Mouse (Mus musculus) c-Kit-positive CD71-positive TER-119-negative erythroid progenitor cells, embryonic 14.5 days (primary cell): ENCODE measurements around the gene Cntrl.
A peak's percentile ranks its signal among the peaks of the same experiment; 100 is the strongest.

Experiments
- DNase-seq: peaks from one replicate; pipeline ENCODE4 v3.0.0-alpha.2; 2013; ENCODE audit warnings: low read depth

Cntrl gene

DNA sequence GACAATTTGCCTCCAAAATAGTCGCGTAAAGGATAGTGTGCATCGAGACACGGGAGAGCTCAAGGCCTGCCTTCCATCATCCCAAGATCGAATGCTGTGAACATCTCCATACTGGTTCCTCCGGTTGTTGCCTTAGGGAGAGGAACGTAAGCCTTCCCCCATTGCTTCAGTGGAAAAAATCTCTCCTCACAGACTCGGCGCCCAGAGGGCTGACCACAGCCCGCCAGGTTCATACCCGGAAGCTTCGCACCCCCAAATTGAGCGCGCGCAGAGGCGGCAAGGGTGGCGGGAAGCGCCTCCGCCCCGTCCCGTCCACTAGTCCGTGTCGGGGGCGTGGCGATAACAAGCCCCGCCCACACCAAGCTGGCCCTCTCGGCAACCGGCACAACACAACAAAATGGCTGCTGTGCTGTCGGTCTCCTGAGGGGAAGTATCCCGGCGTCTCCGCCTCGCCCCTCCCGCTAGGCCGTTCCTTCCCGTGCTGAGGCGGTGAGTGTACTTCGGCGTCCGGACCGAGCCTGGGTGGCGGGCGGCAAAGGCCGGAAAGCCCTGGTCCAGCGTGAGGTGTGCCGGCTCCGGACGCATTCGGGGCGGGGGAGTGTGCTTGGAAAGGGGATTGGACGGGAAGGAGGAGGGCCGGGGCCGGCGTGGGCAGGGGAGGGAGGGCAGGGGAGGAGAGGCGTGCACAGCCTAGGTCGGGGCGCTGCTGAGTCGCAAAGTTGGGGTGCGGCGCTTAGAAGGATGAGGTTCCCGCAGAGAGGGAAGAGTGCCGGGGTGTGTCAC, at the start of gene Cntrl:
Gene Cntrl (plus strand): TSS at position 352 of the 783 bp plus-strand sequence.
- peak; percentile 83 for DNase-seq

DNA sequence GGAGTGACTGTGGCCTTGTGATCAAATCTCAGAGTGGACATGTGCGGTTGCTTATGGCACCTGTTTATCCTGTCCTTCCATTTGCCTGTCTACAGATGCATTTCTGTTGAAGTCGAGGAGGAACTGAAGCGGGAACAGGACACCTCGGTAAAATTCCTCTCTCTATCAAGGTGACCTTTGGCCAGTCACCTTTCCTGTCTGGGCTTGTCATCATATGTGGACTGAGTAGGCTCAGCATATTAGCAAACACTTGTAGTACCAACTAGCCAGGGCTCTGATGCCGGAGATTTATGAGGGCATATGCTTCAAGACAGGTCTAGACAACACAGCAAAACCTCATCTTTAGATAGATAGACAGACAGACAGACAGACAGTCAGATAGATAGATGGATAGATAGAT, 49.0 kb upstream of the Cntrl start:
- no peak for DNase-seq

DNA sequence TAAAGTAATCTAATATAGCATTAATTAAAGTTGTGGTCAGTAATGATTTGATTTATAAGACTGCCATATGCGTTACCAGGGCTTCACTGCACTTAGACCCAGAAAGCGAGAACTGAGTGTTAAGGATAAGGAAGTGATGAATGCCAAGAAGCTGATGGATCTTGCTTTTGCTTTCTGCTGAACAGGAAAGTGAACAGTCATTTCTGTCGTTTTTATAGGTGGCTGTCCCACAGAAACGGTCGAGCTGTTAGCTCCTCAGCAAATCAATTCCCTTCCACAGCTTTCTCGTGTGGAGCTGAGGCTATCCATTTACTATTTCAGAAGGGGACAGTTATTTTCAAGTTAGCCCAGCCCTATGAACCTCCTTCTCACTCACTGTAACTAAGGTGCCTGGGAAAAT, 48.4 kb upstream of the Cntrl start:
- no peak for DNase-seq

DNA sequence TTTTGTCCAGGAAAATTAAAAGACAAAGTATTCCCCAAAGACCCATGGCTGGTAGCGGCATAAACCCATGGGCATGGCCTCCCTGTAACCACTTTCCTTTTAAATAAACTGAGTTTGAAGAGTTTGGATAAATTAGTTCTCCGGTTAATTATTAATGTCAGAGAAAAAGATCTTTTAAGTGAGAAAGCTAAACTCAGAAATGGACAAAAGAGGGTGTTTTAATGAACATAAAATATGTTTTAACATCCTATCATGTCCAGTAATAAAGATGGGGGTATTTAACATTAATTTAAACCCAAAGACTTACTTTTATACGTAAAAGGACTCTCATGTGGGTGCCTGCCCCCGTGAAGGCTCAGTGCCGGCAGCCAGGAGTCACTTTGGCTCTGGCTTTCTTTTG, 48.0 kb upstream of the Cntrl start, which contains the start of gene Hc:
Gene Hc (minus strand): TSS at position 101 of the 400 bp plus-strand sequence.
- no peak for DNase-seq

DNA sequence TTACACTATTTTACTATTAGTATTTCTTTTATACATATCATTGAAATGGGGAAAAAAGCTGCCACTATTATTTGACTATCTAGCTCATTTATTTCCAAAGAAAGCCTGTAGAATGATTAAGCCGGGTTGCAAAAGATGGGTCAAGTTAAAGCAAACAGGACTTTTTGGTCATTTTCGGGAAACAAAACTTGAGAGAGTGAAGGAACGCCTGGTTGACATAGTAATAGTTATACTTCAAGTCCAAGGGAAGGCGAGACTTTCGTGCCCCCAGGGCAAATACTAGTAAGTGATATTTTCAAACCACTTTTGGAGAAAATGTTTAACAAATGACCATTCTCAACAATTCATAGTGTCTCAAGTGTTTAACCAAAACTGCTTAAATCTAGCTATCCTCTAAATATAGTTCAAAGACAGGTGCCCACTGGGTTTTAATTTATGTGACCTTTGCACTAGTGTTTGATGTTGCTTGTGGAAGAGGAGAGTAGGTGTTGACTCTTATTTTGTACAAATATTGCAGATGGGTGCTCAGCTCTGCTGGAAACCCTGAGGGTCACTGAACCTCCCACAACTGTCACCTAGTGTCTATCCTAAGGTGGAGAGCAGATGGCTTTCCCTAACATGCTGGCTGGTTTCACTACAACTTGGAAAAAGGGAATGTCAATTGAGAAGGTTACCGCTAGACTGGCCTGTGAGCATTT, 45.8 kb upstream of the Cntrl start:
- DNase-seq: no peak

DNA sequence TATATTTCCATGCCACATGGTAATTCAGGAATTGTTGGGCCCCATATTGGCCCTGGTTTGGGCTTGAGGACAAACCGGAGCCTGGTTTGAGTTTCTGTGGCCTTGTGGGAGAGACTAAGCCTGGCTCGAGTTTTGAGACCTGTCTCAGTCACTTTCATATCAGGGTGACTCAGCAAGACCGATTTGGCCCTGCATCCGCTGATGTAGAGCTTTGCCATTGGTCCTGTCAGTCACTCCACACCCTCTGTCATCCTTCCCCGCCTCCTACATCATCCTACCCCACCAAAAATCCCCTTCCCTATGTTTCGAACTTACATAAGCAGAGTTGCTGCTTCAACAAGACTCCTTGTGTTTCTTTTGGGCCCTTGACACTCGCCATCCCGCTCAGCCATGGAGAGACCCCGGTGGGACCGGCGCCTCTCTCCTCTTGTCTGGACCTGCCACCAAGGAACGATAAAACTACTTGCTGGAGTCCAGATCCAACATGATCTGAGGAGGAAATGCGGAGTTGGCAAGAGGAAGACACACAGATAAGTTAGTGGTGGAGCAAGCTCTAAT, 42.7 kb upstream of the Cntrl start:
- DNase-seq: no peak

DNA sequence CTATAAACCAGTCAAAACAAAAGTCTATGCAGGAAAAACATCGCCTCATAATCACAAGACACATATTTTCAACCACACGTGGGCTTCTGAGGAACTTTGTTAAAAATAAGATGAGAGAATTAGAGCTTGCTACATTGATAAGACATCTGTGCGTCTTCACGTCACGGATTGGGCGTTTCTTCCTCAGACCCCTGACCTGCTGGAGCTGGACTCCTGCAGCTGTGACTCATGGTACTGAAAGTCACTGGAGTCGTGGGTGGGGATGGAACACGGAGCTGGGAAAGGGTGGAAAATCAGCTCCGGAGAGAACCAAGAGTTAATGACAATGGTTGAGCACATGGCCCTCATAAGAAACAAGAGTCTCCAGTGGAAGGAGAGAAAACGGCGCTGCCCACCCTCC, 42.2 kb upstream of the Cntrl start:
- DNase-seq: no peak

DNA sequence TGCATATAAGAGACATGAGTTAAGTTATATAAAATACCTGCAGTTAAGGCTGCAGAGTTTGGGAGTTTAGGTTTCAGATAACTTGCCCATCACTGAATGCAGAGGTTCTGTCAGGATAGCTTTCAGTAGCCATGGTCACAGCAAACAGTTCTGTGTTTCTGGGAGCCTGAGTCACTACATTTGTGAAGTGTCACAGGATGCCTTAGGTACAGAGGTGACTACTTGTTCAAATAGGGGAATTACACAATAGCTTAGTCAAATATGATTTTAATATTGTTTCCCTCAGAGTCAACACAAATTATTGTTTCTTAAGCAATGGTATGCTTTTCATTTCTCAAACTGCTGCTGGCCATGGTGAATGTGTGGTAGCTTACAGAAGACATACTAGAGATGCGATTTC, 40.2 kb upstream of the Cntrl start:
- no peak for DNase-seq

DNA sequence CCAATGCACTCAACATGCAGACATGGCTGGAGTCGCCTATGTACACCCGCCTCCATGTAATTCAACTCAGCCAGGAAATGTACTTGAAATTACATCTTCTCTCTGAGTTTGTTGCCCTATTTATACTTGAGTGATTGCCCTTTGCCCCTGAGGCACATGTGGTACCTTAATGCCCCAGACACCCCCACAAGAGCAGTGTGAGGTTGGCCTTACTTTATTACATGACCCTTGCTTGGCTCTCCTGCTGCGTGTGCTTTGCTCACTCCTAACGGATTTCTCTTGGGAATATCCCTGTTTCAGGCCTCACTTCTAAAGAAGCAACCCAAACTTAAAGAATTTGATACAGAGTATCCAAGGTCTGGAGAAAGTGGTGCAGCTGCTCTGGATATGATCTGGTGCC, 39.0 kb upstream of the Cntrl start:
- no peak for DNase-seq

DNA sequence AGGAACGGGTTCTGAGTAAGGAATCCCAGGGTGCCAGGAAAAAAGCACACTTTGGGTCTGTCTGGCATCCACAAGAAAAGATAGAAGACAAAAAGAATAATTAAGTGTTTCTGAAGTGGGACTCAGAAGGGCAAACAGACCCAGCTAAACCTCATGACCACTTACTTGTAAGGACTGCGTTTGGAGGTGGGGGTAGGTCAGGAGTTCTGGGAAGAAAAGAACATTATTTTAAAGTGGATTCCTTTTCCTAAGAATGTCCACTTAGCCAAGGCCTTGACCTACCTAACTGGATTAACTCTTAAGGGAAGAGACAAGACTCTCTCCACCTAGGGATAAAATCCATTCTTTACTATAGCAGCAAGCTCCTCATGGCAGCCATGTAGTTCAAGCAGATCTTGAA, 36.7 kb upstream of the Cntrl start:
- DNase-seq: no peak

DNA sequence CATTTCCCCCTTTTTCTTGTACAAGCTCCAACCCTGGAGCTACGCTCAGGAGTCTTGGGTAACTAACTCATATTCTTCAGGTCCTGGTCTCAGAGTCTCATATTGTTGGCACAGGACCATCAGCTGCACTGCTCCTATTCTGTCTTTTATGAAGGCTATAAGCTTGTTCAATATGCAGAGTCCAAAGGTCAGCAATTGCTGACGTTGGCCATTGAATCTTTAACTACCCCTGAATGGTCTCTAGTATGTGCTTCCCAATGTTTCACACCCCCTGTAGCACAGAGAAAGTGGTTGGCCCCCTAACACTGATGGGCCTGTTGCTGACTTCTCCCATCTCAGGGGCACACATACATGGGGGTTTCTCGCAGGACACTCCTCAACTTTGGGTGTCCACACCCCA, 35.0 kb upstream of the Cntrl start:
- DNase-seq: no peak

DNA sequence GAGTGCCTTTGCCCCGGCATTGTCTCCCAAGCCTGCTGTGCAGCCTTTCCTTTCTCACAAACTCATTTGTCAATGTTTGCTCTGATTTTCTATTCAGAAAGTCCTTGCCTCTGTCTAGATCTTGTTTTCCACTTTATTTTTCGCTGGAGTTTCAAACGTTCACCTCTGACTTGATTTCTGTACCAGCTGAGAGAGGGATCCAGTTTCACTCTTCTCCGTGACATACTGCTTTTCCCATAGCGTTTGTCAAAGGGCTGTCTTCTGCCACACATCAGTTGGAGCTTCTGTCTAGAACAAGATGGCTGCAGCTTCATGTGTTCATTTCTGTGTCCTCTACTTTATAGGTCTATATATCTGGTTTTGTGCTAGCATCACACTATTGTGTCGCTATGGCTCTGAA, 30.1 kb upstream of the Cntrl start:
- DNase-seq: no peak

DNA sequence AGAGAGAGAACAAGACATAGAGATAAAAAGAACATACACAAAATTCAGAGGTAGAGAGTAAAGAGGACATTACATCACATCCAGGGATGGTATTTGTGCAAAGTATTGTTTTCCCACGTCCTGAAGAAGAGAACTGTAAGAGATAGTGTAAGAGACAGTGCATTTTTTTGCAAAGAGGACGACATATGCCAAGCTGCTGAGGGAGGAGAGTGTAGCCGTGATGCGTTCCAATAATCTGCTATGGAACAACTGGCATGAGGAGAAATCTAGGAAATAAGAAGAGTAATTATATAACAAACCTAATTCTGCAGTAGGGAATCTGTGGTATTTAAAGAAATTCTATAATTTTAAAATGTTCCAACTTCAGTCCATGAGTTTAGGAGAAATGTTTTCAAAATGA, 21.9 kb upstream of the Cntrl start:
- no peak for DNase-seq

DNA sequence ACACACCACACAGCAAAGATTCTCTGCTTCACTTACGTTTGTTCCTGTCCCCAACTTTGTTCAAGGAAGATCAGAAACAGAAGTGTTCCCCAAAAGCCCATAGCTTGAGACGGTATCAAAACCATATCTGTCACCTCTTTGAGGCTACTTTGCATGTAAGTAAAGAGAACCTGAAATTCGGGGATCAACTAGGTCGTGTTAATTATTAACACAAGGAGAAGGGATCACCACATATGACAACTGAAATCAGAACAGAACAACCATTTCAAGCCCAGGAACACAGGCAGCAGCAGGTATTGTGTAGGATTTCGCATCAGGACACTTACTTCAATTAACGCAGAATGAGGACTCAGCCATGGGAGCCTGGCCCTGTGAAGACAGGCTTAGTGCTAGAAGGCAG, 8.8 kb upstream of the Cntrl start:
- no peak for DNase-seq

DNA sequence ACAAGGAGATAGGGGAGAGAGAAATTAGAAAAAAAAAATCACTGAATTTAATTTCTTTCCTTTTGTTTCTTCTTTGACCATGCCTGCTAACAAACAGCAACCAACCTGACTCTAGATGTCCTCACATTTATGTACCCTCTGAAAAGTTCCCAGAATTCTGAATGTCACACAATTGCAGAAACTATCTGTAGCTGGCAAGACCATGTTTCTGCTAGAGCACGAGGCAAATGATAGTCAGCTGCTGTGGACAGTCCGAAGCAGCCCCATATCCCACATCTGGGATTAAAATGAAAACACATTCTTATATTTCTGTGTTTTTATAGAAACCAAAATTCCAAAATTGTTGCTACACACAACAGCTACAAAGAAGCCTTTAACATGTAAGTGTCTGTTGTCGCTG, 7.8 kb upstream of the Cntrl start, which contains the start of gene AI182371:
Gene AI182371 (minus strand): TSS at position 101 of the 400 bp plus-strand sequence.
- no peak for DNase-seq

DNA sequence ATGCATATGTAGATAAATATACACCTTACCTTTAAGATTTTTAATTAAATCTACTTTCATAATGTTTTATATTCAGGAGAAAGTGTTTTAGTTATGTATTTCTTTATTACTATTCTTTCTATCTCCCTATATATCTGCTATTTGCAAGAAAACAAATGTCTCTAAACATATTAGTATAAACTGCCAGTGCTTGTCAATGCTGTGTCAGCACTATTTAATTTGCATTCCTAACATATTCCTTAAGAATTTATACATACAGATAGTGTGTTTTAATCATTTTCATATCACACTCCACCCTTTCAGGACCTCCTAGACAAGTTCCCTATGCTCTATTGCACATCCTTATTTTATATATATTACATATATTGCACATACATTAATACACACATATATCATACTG, 6.5 kb upstream of the Cntrl start:
- DNase-seq: no peak

DNA sequence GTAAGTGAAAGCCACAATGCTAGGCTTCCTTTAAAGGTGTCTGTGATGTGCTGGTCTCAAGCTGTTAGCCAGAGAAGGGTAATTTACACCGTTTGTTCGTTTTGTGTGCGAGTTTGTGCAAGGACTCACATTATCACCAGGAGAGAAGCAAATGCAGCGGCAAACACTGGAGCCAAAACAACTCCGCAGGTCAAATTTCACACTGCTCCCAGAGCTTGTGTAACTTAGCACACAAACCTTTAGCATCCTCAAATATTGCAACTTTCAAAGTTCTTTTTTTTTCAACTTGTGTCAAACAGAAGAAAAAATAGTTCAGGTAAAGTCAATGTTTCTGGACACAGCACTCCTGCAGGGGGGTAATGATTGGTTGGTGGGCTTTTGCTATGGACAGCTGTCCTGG, 5.7 kb upstream of the Cntrl start:
- DNase-seq: no peak

DNA sequence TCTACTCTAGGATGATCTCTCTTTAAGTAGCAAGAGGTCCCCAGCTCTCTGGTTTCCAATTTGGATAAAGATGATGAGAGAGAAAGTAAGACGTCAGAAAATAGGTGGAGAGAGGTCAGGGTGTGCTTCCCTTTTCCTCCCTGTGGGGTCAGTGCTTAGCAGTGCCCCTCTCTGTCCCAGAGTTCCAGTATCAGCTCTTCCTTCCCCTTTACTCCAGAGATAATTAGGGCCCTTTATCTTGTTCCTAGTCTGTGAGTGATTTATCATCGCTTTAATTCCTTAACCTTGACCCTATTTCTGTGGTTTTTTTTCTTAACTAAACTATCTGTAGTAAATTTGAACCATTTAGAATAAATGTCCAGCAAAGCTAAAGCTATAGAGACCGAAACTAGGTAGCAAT, 4.4 kb upstream of the Cntrl start:
- DNase-seq: no peak

DNA sequence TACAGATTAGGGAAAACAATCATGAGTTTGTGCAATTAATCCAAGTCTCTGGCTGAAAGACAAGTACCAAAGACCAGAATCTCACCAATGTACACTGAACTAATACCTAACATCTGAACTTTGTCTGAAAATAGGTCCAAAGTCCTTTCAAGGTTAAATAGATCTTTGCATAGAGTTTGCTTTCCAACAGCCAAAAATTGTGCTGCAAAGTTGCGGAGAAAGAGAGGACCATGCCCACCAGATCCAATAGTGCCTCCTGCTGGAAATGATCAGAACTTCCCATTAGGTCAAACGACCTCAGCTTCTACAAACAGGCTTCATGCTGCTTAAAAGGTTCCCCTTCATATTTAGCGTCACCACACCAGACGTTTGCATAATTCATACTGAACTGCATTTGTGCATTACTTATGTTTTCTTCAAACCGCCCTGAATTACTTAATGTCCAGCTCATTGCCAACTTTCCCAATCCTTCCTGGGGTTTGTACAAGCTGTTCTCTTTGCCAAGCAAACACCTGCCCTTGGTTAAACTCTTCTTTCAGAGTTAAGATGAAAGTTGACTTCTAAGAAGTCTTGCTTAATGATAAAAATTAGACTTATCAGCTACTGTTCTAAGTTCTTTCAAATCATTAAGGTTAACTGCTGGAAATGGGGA, 1.2 kb upstream of the Cntrl start:
- peak; percentile 37 for DNase-seq

DNA sequence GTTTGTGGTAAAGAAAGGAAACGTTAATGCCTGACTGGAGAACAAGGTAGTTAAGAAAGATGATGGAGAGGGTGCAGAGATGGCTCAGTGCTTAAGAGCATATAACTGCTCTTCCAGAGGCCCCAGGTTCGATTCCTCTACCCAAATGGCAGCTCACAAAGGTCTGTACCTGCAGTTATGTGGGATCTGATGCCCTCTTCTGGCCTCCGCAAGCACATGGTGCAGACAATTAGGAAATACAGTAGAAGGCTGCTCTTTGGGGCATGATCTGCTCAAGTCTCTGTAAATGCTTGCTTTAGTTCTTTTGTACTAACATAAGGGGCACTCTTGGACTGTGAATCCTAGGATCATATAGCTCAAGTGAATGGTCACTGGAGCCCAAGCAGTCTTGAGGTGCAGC, 580 bp upstream of the Cntrl start:
- peak; percentile 45 for DNase-seq

DNA sequence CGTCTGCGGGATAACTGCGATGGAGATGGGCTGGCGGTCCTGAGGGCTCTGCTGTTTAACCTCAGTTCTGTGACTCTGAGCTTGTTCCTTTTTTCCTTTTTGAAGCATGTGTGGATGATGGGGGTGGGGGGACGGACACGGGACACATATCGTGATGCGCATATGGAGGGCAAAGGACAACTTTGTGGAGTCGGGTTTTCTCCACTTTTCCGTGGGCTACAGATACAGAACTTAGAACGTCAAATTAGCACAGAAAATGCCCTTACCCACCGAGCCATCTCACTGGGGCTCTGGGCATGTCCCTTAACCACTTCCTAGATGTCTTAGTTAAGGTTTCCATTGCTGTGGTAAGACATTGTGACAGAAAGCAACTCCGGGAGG, 622 bp downstream of the Cntrl start:
- DNase-seq: peak; percentile 10

DNA sequence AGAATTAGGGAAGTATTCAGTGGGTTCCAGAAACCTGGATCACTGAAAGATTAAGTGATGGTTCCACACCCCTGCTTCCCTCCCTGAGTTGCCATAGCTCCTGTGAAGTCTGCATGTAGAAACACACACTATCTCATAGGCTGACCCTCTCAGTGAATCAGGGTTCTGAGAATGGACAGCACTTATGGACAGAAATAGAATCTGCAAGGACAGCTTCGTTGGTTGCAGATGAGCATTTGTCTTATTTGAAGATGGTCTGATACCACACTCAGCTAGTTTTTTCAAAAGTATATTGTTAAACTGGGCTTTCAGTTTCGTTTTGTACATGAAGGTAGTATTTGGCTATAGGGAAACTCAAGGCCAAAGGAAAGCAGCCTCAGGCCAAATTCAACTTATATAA, 1.2 kb downstream of the Cntrl start:
- no peak for DNase-seq

DNA sequence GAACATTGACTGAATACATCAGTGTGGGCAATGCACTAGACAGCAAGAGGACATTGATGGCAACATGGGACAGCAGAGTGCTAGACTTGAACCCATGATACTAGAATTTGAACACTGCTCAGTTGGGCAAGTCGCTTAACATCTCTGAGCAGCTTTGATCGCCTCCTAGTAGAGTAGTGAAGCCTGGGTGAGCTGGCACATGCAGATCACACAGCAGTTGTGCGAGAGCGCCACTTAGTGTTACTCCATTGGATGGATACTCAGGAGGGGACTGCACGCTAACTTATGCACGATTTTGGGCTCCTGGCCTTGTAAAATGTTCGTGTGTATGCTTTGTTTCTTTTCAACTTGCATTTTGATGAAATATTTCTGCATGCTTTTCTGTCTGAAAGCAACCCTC, 15.4 kb downstream of the Cntrl start:
- no peak for DNase-seq
